Mouse (Mus musculus) CH12F3 (cell line): ENCODE data around the gene Dnajc17.

Experiments used
- in situ Hi-C: fragments of 300-500 bp; cut with MboI; formaldehyde crosslinking; loops from 2 replicates; pipeline ENCODE4 v1.14.3; 2020; ENCODE audit warnings: low sequenced_read_pairs

The Dnajc17 gene

DNA sequence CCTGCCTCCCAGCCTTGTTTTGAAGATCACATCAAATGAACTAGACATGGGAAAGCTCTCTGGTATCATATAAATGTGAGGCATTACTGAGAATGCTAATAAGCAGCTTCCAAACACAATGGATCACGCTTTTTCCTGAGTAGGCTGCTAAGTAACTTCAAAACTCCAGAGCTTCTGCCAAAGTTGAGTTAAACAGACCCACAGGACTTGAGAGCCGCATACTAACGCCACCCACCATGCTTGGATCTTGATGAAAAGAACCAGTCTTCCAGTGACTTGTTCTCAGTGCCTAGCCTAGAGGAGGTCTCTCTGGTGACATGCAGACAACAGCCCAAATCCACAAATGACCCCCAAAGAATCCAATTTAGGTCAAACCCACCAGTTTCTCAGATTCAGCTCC lies 9.7 kb downstream of the Dnajc17 start:
- in situ Hi-C loops = loop anchor here (25.0 kb wide), 1 partner anchor 562 kb away; no protein-coding TSS in a partner anchor

DNA sequence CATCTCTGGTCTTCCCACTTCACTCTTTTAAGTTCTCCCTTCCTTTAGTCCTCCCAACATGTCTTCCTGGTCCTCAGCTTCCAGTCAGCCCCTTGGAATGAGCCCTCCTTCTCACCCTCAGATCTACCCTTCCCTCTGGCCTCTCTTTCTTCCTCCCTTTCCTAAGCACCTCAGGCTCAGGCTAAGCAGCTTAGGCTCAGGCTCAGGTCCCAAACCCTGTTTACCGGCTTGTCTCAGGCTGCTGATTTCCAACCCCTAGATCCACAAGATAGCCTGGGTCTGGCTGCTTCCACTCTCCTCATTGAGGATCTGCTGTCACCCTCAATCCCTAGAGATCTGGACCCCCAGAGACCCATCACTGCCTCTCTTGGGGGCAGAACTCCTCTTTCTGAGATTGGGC lies 10.5 kb downstream of the Dnajc17 start:
- in situ Hi-C loops = loop anchor here (25.0 kb wide), 1 partner anchor 561 kb away; no protein-coding TSS in a partner anchor

DNA sequence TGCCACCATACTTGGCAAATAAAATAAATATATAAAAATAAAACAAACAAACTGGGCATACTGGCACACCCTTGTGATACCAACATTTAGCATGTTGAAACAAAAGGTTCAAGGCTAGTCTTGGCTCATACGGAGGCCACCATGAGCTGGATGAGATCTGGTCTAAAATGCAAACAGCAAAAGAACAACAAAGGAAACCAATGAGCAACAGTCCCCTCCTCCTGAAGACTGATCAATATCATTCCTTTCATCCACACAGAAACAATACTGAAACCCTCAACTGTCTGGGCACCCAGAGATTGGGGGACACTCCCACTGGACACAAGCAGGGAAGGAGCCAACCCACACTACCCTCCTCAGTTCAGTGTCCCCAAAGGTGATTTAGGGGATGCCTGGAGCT lies 11.1 kb downstream of the Dnajc17 start:
- in situ Hi-C loops = loop anchor here (25.0 kb wide), 1 partner anchor 560 kb away; no protein-coding TSS in a partner anchor

DNA sequence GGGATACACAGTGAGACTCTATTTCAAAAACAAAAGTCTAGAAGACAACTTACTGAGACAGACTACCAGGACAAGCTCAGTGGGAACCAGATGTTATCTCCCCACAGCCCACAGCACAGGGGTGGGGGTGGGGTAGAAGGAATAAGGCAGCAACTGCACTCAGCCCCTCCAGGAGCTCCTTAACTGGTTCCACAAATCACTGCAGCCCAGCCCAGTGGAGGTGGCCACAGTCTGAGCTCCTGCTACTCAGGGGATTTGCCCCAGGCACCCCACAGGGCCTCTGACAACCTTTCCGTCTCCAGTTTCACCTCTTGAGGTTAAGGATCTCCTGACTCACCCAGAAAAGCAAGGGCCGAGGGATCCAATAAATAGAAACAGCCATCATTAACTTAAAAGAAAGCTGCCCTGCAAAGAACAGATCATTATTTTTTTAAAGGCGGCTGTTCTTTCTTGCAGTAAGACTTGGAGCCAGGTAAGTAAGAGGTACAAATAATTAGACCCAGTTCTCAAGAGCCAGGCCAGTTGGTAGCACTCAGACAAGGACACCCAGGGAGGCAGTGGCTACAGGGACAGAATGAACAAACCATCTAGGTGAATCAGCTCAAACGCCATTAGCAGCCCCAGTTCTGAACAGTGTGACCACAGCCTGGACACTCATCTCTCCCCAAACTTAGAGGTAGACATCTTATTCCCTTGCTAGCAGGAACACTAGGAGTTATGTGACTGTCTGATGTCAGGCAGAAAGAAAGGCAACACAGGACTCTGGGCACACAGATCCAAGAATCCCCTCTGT lies 12.1 kb downstream of the Dnajc17 start:
- in situ Hi-C loops = loop anchor here (25.0 kb wide), 1 partner anchor 559 kb away; no protein-coding TSS in a partner anchor

DNA sequence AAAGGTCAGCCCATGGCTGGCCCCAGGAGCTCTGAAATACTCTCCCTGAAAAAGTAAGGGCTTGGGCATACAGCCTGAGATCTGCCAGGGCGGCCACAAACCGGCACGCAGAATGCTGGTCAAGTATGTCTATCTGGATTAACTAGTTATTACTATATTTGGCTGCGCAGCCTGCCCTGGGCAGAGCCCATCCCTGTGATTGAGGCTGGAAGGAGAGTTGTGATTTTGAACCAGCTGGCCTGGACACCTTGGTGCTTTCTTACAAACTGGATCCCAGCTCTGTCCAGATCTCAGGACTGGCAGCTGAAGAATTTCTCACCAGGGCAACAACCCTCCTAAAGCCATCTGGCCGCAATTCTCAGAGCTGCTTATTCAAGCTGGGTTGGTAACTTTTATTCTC lies 14.5 kb downstream of the Dnajc17 start:
- in situ Hi-C loops = loop anchor here (25.0 kb wide), 1 partner anchor 557 kb away; no protein-coding TSS in a partner anchor

DNA sequence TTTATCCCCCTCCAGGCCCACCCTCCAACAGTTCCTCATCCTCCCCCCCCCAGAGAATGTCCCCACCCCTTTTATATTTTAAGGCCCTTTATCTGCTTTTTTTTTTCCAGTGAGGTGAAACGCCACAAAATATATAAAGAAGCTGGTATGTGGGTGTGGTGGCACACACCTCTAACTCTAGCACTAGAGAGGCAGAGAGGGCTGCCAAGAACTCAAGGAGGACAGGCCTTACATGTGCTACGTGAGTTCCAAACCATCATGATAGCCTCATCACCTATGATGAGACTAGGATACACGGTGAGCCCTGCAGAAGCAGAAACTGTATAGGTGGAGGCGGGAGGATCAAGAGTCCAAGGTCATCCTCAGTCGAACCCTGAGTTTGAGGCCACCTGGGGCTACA lies 17.6 kb downstream of the Dnajc17 start:
- in situ Hi-C loops = loop anchor here (25.0 kb wide), 1 partner anchor 554 kb away; no protein-coding TSS in a partner anchor

DNA sequence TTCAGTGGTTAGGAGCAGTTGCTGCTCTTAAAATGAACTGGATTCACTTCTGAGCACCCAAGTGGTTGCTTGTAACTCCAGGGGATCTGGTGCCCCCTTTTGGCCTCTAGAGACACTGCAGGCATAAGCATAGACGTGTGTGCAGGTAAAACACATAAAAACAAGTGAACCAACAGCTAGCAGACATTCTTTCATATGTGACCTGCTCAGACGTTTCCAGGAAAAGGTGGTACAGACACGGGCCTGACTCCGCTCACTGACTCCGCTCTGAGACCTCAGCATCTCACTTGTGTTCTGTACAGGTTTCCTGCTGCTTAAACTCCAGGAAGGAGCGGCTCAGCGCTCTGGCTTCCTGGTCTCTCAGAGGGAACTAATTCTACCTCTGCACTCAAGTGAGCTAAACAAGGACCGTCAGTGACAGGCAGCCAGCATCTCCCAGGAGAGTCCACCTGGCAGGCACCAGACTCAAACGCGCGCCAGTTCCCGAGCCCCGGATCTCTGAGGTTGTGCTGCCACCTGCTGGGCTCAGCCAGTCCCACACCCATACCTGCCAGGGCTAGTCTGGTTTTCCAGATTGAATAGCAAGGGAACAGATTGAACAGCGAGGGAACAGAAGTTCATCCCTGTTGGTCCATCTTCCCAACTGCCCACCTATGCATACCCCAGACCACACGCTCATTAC lies 19.4 kb downstream of the Dnajc17 start:
- in situ Hi-C loops = loop anchor here (25.0 kb wide), 1 partner anchor 552 kb away; no protein-coding TSS in a partner anchor

DNA sequence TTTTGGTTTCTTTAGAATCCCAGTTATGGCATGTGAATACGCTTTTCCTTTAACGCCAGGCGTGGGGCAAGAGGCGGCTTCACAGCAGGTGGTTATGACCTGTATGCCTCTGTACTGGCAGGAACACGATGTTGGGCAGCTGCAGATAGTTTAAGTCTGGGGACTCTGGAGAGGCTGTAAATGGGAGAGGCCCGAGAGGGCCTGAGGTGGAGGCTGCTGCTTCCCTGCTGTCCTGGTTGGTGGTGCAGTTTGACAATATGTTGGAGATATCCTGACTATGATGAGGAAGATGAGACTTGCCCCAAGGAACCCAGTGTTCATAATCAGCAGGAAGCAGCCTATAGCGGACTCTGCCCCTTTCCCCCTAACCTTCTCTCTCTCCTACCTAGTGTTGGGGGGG lies 25.7 kb downstream of the Dnajc17 start:
- in situ Hi-C loops = loop anchor here (25.0 kb wide), 1 partner anchor 546 kb away; no protein-coding TSS in a partner anchor

DNA sequence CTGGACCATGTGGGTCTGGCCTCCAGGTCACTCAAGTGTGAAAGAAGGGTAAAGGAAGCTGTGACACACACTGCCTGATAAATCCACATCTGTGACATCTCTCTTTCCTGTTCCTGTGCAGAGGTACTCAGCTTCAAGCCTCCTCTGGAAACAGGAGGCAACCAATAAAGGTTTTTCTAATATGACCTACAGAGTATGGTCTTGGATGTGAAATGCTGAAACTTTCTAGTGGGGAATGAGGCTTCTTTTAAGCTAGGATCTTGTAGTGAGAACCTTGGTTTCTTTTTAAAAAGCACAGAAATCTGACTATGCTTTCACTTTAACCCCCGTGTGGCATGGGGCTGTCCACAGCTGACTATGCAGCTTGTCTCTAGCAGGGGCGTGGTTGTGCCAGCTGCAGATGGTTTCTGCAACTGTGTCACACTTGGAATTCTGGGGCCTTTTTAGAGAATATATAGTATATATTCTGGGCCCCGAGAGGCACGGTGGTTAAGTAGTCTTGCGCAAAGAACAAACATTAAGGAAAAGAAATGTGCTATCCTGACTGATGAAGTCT lies 31.1 kb downstream of the Dnajc17 start:
- in situ Hi-C loops = loop anchor here (25.0 kb wide), 1 partner anchor 540 kb away; no protein-coding TSS in a partner anchor

DNA sequence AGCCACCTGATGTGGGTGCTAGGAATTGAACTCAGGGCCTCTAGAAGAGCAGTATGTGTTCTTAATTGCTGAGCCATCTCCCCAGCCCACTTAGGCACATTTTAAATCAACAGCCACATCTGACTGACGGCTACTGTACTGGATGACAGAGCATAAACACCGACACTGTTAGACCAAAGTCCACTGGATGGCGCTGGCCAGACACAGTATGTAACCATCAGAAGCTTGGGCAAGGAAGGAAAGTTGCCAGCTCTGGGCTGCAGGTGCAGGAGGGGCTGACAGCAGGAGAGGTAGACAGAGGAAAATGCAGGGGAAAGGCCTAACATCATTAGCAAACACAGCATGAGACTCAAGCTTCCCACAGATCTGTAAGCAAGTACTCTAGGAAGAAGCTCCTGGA lies 31.8 kb downstream of the Dnajc17 start:
- in situ Hi-C loops = loop anchor here (25.0 kb wide), 1 partner anchor 539 kb away; no protein-coding TSS in a partner anchor

DNA sequence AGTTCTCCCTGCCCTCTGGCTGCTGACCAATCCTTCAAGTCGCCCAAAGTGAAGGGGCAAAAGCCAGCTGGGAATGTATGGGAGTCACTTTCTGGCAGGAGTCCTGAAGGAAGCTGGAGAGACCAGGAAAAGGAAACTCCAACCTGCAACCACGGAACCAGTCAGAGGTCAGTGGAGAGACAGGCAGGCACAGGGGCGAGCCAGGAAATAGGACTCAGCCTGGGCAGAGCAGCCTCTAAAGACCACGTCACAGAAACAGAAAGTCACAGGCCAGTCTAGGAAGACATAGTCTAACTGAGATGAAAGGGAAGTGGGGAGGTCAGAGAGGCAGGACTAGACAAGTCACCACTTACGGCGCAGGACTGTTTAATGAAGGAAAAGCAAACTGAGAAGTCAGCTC lies 33.0 kb downstream of the Dnajc17 start:
- in situ Hi-C loops = loop anchor here (25.0 kb wide), 1 partner anchor 538 kb away; no protein-coding TSS in a partner anchor

DNA sequence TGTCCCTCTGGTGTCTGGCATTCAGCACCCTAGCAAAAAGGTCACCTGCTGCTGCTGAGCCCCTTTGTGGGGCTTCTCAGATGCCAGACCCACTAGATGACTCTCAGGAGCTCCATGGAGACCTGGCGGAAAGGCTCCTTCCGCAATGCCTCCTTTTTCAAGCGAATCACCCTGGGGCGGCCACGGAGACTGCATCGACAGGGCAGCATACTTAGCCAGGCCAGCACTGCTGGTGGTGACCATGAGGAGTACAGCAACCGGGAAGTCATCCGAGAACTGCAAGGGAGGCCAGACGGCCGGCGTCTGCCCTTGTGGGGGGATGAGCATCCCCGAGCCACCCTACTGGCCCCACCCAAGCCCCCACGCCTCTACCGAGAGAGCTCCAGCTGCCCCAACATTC lies 33.7 kb downstream of the Dnajc17 start:
- in situ Hi-C loops = loop anchor here (25.0 kb wide), 1 partner anchor 538 kb away; no protein-coding TSS in a partner anchor

DNA sequence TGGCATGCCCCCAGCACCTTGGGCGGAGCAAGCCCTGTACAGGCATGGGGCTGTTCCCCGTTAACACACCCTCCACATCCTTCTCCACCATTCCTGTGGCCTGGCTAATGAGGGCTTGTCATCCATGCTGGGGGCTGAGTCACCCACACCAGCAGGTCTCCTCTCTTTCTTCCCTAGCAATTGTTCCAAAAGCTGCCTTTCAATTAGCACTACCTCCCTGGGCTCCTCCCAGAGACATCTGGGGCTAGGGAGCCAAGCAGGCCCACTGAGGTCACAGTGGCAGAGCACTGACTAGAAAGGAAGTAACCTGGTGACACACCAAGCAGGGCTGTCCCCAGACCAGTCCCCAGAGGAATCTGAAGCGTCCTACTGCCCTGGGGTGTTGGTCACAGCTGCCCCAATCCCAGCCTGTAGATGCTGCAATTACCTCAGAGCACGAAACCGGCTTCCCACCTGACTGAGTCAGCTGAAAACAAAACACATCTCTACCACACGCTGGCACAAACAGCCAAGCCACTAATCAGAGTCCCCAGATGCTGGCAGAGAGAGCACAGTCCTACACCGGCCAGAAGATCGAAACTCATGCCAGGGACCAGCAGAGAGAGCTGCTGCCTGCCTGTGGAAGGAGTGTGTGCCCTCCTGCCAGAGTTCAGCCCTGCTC lies 34.5 kb downstream of the Dnajc17 start, which contains the start of gene Gm14137:
TSS of gene Gm14137 (plus strand) at position 519 of the 661 bp plus-strand sequence.
- in situ Hi-C loops = no loop called here

DNA sequence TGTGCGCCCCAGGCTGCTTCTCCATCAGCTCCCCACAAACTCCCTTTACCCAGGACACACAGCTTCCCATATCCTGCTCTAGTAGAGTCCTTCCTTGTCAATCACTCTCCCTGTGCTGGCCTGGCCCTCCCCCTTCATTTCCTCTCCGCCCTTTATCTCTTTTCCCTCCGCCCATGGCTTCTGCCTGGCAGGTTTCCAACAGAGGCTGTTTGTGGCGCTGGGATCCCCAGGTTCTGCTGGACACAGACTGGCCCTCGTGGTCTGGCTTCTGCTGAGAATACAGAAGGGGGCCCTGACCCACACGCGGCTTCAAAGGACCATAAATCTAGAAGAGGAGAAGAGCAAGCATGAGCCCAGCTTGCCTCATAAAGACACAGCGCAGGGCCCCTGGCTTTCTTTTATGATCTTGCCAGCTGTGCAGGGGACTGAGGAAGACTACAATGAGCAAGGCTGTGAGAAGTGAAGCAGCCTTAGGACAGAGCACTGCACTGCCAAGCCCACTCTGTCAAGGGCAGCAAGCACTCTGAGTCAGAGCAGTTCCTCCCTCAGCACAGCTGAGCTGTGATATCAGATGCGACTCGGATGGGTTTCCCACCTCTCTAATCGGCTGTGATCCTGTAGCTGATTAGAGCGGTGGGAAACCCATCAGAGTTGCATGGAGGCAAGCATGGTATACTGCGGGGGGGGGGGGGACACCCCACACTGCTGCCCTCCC lies 35.6 kb downstream of the Dnajc17 start:
- in situ Hi-C loops = no loop called here

DNA sequence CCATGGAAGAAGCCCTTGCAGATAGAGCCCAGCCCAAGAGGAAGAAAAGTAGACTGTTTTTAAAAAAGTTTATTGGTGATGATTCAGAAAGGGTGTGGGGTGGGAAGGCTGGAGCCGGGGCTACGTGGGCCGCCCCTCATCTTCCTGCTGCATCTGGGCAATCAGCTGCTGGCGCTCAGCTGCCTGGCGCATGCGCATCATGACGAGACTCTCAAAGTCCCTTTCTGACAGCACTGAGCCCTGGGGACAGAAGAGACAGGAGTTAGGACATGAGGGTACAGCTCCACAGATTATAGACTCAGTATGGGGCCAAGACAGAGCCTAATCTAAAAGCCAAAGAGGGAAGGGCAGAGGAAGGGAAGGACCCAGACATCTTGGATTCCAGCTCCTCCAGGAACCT lies 36.1 kb downstream of the Dnajc17 start:
- in situ Hi-C loops = no loop called here

DNA sequence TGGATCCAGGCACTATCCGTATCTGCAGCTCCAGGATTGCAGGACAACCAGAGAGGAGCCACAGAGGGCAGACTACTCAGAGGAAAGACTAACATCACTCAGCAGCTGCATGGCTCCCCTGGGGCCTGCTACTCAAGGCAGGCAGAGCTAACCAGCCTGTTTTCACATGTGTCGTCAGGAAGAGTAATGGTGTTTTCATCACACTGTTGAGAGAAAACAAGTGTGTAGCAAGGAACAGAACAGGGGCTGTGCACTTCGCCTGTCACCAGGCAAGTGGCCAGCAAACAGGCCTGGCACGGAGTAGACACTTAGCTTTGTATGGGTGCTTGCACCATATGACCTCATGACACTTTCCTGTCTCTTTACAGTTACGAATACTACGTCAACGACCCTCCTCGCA lies 37.0 kb downstream of the Dnajc17 start:
- in situ Hi-C loops = no loop called here

DNA sequence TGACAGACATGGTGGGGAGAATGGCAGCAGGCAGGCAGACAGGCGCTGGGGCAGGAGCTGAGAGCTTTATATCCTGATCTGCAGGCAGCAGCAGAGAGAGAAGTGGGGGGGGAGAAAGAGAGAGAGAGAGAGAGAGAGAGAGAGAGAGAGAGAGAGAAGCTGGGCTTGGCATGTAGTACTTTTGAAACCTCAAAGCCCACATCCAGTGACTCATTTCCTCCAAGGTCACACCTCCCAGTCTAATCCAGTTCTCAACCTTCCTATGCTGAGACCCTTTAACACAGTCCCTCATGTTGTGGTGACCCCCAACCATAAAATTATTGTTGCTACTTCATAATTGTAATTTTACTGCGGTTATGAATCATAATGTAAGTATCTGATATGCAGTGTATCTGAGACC lies 38.3 kb downstream of the Dnajc17 start:
- in situ Hi-C loops = no loop called here

DNA sequence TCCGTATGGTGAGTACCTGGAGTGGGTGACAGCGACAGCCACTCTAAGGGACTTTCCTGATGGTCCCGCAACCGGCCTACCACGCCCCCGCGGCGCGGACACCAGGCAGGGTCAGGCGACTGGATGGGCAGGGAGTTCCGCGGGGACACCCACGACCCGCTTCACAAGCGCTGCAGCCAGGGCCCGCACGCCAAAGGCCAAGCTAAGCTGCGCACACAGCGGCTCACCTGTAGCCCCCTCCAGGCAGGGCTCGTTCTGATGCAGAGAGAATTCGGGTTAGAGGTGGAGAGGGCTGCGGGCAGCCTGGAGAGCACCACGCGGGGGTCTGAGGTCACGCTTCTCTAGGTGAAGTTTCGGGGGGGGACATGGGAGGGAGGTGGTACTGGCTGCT lies 40.7 kb downstream of the Dnajc17 start:
- in situ Hi-C loops = no loop called here

DNA sequence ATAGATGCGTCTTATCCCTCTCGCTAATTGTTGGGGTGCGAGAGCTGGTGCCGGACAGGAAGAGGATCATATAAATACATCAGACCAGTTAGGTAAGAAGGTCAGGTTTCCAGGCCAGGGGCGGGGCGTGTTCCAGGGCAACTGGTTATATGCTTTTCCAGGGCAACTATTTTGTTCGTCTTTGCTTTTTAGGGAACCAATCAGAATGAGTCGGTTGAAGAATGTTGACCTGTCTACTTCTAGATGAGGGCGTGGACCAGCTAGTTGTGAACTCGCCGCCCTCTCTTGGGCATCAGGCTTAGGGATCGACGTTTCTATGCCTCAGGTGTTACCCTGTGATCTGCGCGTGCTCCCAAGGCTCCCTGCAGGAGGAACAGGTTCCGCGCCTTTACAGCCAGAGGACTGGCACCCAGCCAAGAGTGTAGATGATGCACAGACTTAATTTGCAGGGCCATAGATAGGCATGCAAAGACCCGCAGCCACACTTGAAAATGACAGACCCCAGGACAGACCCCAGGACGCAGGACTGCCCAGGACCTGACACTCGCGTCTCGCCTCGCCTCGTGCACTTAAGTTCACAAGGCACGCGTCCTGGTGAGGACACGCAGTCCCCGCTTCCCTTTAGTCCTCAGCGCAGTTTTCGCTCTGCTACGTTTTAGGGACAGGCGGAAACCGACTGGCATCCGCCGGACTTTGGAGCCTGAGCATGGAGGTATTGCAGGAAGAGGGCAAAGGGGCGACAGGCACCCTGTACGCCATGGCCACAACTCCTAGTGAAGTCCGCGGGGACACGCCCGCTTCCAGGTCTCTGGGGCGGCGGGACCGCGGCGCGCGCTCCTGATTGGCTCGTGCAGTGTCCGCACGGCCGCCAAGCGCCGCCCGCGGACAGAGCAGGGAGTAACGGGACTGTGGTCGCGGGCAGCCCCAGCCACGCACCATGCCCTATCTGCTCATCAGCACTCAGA lies 41.4 kb downstream of the Dnajc17 start, which contains the start of gene Gchfr:
TSS of gene Gchfr (plus strand) at position 873 of the 965 bp plus-strand sequence.
- in situ Hi-C loops = no loop called here
